Mouse (Mus musculus) left cerebral cortex, adult 9 months (tissue): ENCODE data around the gene Treml2.

ENCODE experiments used
- DNase-seq, 2 experiments: peaks; one replicate each; pipeline ENCODE4 v3.0.0; 2022; ENCODE audit warnings: low spot score in 2 of 2

Treml2 gene

DNA sequence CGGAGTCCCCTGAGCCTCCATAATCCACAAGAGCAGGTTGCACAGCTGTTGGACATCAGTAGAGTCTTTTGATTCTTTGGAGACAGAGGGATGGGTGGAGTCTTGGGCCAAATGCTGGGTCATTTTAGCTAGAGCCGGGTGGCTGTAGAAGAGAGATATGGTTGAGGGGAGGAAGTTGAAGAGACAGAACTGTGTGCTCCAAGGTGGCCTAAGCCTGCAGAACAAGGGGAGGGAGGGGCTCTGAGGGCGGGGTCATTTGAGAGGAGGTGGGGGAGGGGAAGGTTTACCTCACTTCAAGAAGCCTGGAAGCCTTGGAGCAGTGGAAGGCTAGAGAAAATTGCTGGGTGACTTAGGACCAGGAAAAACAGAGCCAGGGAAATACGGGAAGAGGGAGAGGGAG, at the start of gene Treml2:
Gene Treml2, plus strand, starts transcription at position 296 of the 400 bp plus-strand sequence.
- no peak for DNase-seq

DNA sequence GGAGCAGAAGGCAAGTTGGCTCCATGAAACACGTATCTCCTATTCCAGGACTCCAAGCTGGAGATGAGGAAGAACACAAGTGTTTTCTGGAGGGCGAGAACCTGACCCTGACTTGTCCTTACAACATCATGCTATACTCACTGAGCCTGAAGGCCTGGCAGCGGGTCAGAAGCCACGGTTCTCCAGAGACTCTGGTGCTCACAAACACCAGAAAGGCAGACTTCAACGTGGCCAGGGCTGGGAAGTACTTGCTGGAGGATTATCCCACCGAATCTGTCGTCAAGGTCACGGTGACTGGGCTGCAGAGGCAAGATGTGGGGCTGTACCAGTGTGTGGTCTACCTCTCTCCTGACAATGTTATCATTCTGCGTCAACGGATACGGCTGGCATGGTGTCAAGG, 49.8 kb upstream of the Treml2 start:
- no peak for DNase-seq

DNA sequence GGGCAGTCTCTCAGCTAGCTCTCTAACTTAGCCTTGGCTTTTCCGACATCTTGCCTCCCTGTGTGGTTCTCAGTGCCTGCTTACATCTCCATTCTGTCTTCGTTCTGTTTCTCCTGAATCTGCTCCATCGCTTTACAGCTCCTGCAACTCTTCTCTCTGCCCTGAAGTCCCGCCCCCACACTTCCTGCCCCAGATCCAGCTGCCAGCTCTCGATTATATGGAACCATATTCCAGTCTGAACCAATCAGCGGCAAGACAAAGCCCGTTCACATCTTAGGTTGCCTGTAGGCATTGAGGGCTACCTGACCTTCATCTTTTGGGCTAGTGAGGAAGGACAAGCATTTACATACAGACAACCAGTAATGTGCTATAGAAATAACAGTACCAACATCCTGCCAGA, 48.7 kb upstream of the Treml2 start:
- DNase-seq: no peak

DNA sequence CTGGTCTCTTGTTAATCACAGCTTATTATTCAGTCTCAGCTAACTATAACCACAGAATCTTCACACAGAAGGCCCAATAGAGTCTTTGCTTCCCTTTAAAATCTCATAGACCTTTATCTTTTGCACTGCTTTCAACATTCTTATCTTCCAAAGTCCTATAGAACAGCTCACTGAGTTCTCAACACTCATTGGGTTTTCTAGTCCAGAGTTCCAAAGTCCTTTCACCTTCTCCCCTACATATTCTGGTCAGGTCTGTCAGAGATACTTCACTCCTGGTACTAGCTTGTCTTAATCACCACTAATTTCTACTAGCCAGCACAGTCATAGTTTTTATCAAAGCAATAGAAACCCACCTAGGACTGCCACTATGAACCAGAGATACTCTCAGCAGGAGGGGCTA, 42.7 kb upstream of the Treml2 start:
- DNase-seq: no peak

DNA sequence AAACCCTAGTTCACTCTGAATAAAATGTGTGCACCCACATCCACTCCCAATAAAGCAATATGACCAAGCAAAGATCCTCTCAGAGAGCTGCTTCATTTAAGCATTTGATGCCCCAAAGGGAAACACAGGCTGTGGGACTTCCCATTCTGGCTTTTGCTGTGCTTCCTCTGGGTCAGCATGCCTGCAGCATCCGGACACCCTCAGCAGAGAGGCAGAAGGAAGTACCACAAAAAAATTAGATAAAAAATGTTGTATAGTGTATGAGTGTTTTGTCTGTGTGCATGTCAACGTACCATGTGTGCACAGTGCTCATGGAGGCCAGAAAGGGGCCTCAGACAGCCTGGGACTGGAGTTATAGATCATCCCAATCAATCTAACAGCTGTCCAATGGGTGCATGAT, 37.4 kb upstream of the Treml2 start:
- no peak for DNase-seq

DNA sequence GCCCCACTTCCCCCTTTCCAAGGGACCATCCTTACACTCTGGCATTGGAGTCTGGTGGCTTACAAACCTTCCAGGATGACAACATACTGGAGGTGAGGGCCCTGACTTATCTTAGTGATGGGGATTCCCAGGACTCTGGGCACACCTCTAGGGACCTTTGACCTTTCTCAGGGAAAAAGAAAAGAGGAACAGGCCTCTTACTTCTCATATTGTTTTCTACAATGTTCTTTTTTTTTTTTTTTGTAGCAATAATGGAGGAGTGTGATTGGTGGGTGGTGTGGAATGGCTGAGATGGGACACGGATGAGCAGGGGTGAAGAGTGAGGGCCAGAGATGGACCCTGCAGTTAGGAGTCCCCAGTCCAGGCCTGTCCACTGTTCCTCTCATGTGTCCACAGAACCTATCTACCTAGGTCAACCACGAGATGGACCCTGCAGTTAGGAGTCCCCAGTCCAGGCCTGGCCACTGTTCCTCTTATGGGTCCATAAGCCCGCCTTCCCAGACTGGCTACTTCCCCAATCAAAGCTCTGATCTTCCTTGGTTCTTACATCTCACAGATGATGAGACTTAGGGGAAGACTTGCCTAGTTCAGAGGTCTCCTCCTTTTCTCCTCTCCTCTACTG, 35.4 kb upstream of the Treml2 start, which contains the start of gene Treml4:
Gene Treml4, plus strand, starts transcription at position 555 of the 622 bp plus-strand sequence.
- no peak for DNase-seq

DNA sequence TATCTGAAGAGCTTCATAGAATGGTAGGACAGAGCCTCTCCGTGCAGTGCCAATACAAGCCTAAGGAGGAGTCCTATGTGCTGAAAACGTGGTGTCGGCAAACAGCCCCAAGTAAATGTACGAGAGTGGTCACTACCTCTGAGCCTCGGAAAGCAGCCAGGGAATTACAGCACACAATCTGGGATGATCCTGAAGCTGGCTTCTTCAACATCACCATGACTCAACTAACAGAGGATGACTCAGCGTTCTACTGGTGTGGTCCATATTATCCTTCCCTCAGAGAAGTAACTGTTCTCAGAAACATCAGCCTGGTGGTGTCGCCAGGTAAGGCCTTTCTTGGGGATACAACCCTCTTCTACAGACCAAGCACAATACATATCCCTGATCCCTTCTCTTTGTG, 34.6 kb upstream of the Treml2 start:
- DNase-seq: no peak

DNA sequence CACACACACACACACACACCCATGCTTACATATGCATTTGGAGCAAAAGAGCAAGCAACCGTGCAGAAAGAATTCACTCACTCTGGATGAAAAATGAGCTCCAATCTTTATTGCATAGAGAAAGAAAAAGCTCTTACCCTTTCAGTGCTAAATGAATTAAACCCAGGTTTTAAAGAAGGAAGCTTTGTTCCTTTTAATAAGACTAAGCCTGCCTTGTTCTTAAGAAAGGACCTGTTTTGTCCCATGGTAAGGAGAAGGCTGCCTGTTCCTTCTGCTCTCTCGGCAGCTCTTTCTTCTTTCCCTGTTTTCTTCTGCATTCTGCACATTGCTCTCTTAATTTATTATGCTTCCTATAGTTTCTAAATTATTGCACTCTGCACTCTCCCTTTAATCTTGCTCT, 33.2 kb upstream of the Treml2 start:
- no peak for DNase-seq

DNA sequence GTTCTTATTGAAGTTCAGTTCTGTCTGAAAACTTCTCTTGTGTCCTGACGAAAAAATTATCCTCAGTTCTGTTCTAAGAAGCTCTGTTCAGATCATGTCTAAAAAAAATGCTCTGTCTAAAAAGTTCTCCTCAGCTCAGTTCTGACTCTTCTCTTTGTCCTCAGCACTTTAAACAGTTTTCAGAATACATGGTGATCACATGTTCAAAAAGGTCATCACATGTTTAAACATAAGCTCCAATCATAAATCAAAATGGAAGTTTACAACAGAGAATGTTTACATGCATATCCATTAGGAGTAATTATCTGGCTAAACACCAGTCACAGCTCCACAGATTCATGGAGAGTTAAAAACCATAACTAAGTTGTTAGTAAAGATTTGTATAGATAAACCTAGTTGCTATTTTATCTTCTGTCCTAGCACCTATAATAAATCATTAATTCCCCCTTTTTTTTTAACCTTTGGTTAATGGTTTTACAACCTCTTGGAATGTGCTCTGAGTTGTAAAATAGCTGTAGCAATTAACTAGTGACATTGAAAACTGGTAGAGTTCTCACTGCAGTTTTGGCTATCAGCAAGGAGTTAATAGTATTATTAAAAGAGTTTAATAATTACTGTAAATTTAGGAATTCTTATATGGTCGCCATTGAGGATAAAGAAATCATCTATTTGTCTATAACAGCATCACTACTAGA, 32.5 kb upstream of the Treml2 start:
- no peak for DNase-seq

DNA sequence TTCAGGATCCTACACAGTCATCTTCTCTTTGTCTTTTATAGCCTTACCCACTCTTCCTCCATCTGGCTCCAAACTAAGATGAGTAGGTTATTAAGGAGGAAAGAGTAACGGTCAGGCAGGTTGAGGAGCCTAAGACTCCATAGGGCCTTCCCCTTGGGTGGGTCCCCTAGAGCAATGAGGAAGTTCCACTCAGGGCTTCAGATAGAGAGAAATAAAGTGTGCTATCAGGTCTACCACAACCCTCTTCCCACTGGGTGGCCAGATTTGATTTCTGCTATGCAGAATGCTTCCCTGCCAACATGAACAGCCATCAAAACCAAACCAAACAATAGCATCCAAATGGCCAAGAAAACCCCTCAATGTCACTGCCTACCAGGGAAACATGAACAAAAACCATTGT, 31.7 kb upstream of the Treml2 start:
- no peak for DNase-seq

DNA sequence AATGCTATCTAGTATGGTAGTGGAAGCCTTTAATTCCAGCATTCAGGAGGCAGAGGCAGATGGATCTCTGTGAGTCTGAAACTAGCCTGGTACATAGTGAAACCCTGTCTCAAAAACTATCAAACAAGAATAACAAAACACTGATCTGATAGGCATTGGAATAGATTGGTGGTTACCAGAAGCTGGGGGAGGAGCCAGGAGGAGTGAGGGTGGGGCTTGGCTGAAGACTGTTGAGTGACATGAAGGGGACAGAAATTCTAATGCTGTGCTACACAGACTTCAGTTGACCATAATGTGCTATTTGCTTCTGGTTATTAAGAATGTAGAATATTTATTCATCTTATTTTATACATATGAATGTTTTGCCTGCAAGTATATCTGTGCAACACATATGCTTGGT, 31.0 kb upstream of the Treml2 start:
- DNase-seq: no peak

DNA sequence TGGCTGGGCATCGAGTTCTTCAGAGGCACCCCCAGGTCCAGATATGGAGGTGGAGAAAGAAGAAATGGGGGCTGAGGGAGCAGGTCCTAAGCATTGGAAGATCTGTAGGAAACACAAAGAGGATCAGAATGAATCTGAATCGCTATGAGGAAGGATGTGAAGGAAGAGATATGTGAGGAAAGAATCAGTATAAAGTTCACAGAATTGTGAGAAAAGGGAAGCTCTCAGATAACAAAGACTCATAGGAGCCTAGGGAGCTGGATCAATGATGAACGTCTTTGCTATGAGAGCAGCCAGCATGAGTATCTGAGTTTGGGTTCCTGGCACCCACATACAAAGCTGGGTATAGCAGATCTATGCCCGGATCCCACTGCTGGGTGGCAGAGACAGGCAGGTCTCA, 29.5 kb upstream of the Treml2 start:
- DNase-seq: no peak

DNA sequence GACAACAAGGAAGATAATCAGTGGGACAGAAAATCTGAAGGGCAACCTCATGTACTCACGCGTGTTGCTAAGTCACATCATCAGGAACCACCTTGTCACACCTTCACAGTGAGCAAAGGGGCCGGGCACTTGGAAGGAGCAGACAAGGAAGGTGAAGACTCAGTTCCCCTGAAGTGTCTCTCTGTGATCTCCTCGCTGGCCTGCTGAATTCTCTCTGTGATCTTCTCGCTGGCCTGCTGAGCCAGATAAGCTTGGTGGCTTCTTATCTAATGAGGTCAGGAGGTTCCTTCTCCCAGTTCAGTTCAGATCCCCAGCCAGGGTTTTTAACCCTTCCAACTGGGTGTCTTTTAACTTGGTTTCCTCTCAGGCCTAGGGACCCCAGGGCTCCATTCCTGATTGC, 27.1 kb upstream of the Treml2 start:
- no peak for DNase-seq

DNA sequence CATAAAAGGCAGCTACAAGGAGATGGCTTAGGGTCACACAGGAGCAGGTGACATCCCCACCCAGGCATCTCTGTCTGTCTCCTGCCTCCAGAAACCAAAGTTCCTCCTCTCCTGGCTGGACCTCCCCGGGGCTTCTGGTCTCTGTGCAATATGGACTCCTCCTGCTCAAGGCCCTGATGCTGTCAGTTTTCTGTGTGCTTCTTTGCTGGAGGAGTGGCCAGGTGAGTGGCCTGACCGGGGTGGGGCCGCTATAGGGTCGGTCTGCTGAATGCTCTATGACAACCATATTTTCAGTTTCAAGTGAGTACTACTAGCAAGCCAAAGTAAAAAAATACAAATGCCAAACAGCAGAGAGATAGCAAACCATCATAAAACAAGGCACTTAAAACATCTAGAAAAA, 26.7 kb upstream of the Treml2 start:
- no peak for DNase-seq

DNA sequence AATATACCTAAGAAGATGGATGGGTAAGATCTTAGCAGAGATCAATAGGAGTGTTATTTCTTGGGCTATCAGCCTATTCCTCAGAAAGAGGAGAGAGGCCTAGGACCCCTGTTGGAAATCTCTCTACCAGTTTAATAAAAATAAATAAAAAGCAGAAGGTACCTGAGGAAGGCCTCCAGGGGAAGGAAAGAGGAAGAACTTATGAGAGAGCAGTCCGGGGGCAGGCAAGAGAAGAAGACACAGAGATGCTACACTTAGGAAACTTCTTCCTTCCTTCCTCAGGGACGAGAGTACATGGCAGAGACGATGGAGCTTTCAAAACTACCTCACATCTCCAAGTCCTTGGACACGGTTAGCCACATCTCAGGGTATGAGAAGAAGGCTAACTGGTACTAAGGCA, 25.2 kb upstream of the Treml2 start:
- no peak for DNase-seq

DNA sequence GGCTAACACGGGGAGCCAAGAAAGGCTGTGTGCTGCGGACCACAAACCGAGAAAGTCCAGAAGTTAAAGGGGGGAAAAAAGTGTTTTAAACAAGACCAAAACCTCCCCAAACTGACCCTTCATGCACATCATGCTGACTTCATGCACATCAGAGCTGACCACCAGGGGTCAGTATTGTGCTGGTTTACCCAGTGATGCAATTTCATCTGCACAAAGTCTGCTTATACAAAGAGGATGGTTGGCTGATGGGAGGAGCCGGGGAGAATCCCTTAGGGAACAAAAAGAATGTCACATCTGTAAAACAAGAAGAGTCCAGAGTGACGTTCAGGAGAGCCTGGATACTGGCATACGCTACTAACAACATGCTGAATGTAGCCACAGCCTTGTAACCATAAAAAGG, 24.4 kb upstream of the Treml2 start:
- DNase-seq: peak; percentile 23 to 88

DNA sequence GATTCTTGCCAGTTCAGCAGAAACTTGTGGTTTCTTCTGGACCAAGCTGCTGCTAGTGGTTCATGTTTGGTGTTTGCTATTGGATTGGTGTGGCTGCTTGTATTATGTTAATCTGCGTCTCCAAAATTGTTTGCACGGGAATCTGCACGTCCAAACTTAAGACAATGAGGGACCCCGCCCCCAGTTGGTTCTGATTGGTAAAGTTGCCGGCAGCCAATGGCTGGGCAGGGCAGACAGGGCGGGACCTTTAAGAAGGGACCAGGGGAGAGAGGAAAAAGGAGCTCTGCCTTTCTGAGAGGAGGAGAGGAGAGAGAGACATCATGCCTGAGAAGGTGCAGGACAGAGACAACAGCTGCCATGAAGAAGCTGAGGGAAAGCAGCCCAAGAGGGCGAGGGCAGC, 23.6 kb upstream of the Treml2 start:
- no peak for DNase-seq

DNA sequence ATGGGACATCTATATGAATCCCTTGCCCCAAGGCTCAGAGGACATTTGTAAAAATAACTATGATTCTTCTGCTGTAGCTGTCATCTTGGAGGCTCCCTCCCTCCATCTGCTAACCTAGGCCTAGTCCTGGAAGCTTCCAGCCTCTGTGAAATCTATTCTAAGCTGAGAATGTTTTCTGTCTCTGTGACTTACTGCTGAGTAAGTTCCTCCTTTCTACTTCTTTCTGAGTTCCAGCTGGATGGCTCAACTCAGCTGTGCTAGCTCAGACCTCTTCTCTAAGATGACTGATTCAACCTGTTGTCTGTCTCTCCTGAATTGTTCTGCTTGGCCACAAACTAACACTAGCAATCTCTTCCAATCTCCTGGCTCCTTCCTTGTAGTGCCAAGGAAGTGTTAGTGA, 20.9 kb upstream of the Treml2 start:
- DNase-seq: no peak

DNA sequence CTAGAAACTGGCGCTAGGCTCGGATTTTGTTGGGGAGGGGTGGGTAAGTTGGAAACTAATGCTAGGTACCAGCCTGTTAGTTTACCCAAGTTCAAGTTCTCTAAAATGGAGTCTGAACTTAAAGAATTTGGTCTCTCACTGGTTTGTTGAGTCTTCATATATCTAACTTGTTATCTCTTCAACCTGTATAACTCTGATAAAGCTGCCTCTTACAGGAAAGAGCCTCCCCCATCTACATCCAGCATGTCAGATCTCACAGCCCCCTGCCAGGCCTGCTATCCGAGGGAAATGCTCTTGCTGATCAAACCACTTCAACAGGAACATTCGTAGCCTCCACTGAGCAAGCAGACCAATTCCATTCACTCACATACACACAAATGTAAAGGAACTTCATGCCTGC, 20.3 kb upstream of the Treml2 start:
- DNase-seq: no peak

DNA sequence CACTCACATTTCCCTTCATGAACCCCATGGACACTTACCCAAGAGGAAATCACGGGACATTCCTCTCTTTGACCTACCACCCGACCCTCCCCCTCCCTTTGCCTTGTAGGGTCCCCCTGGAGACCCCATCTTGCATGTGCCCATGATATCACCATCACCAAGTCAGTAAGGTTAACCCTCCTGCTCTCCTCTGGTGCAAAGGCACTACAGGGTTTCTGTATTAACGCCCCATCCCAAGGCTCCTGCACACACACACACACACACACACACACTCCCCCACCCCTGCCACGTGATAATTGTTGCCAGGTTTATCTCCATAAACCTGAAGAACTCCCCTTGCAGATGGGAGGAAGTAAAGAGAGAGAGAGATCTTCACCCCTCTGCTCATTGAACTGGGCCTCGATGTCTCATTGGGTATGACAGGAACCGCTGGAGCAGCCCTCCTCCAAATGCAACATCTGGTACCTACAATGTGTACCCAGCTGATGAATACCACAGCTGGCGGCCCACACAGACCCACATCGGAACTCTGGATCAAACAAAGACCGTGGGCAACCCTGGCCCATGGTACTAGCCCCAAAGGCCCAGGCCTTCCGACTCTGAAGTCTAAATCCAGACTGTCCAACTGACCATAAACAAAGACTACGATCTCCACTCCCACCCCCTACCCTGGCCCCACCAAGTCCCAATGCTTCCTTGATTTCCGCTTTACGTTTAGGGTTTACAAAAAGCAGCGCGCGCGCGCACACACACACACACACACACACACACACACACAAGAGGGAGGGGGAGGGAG, 18.2 kb upstream of the Treml2 start:
- DNase-seq: no peak

DNA sequence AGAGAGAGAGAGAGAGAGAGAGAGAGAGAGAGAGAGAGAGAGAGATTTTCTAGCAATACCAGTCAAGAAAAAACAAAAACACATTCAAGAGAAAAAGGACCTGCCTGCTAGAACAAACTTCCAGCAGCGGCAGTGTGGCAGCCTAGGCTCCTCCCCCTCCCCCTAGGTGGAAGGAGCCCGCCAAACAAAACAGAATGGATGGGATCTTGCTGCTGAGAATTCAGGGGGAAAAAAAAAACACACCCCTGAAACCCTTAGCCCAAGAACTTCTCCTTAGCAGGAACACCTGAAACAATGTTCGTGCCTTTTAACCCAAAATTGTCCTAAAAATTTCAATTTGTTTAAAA, 17.6 kb upstream of the Treml2 start:
- DNase-seq: no peak

DNA sequence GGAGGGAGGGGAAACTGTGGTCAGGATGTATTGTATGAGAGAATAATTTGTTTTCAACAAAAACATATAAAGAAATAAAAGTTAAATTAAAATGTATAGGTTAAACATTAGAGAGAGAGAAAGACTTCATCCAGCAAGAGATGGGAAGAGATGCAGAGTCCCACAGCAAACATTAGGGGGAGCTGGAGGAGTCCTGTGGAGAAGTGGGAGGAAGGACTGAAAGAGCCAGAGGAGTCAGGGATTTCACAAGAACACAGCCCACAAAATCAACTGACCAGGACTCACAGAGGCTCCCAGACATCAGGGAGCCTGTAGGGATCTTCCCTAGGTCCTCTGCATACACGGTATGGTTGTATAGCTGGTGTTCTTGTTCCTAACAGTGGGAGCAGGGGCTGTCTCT, 12.5 kb upstream of the Treml2 start:
- no peak for DNase-seq

DNA sequence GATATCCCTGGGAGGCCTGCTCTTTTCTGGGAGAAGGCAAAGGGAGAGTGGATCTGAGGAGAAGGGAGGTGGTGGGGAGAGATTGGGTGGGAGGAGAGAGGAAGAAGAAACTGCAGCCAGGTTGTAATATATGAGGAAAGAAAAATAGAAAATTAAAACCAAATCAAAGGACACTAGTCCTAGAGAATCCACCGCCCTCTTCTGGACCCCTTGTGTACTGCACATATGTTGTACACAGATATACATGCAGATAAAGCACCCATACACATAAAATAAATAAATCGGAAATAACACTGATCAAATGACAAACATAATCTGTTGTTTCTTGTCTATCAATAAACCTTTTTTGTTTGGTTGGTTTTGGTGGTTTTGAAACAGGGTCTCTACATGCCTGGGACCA, 12.0 kb upstream of the Treml2 start:
- DNase-seq: no peak
